Mouse (Mus musculus): Measurements from ENCODE around the gene Trmt1l.

- TF ChIP-seq CTCF (IDR thresholded peaks at IDR 0.05; ENCODE audit: low read depth) (no peak), EP300 (optimal IDR thresholded peaks at IDR 0.05) (no peak)
Observed at GRCm38 (mm10) chr1:151471429-151471828, 43.1 kb downstream of the Trmt1l start.

Data from stomach, postnatal 0 days (tissue).